Mouse (Mus musculus): Measurements from ENCODE around the gene Myo1b. TPM values are rescaled to one million over a fixed set of nuclear protein-coding genes. Genes with fewer than 3 reads are reported as not detected.

Myo1b gene
- total RNA-seq (2014; rRNA removed) (158 and 176 TPM in 2 replicates), polyA plus RNA-seq (2012; rRNA removed) (35.1 and 41.7 TPM in 2 replicates)

DNA sequence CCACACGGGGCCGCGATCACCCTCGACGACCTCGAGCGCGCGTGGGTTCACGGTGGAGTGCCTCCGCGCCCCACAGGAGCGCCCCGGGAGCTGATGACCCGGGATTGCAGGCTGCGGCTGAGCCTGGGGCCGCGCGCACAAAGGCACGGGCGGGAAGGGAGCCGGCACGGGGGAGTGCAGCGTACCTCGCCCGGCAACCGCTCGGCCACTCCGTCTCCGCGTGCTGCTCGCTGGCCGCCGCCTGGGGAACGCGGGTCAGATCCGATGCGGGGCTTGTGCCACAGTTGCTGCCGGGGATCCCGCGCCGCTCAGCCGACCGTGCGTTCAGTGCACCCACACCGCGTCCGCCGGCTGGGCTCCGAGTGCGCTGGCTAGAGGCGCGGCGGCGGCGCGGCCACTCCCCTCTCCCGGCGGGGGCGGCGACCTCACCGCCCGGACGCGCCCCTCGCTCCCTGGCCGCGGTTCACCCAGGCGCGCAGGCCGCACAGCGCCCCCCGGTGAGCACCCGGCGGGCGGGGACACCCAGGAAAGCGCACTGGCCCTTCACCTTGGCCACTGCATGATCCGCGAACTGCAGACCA, at the start of gene Myo1b:
TSS of gene Myo1b (minus strand) at position 496 of the 581 bp plus-strand sequence.
- peak; percentile 56 for DNase-seq (ENCODE audit: extremely low read depth, low read depth, low spot score)
- H3K79me2 ChIP-seq (ENCODE audit: control insufficient read depth, insufficient read depth, low read length) = peaks cover 14% of the 10 kb centered on the region
- TF ChIP-seq POLR2A (IDR thresholded peaks at IDR 0.05; ENCODE audit: extremely low read depth, insufficient read depth, low read length) = 0 out of 2 replicates have a peak, but pooled peaks have one; percentile 19
- TF ChIP-seq CTCF (IDR thresholded peaks at IDR 0.05; ENCODE audit: low read depth, low read length) = peak; percentile 68
- H3K4me1 ChIP-seq (ENCODE audit: control insufficient read depth, insufficient read depth, low read length) = peaks cover 3% of the 10 kb centered on the region
- H3K36me3 ChIP-seq (ENCODE audit: control insufficient read depth, insufficient read depth, low read length) = no peaks in the 10 kb centered on the region
- H3K4me3 ChIP-seq (ENCODE audit: insufficient read depth, low read depth, low read length) = peak within 1 kb of the TSS; percentile 83
- H3K27me3 ChIP-seq (ENCODE audit: control insufficient read depth, insufficient read depth, low read length) = no peaks in the 10 kb centered on the region
- under 1% methylated on average over 78 of the region's 79 CpGs for WGBS
- H3K9ac ChIP-seq (ENCODE audit: low read depth, low read length) = peak within 1 kb of the TSS; percentile 92
- H3K27ac ChIP-seq (replicated peaks; ENCODE audit: insufficient read depth, low read depth, low read length) = peak within 1 kb of the TSS; percentile 62

DNA sequence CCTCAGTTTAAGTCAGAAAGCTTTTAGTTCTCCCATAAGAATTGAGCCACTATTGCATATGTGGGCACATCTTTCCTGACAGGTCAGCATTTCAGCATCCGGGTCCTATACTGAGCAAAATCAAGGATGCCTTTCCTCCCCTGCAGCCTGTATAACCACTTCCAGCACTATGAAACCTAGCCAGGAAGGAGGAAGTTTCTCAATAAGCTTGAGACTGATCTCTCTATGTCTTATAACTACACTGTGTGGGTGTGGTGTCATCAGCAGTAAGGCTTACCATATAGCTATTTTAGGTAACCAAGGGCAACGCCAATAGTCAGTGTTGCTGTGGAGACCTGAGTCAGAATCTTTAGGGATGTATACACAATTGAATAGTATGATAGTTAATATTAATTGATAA, 48.8 kb upstream of the Myo1b start:
- no peak for DNase-seq (ENCODE audit: extremely low read depth, low read depth, low spot score)
- no peaks in the 10 kb centered on the region for H3K36me3 ChIP-seq (ENCODE audit: control insufficient read depth, insufficient read depth, low read length)
- 75% methylated on average over 2 of the region's 2 CpGs for WGBS

GRCm38 (mm10) chr1:51947116-51947515, 31.2 kb upstream of the Myo1b start:
- H3K36me3 ChIP-seq (ENCODE audit: control insufficient read depth, insufficient read depth, low read length) = no peaks in the 10 kb centered on the region
- no peak overlapping the region for H3K27ac ChIP-seq (replicated peaks; ENCODE audit: insufficient read depth, low read depth, low read length)
- H3K4me3 ChIP-seq (ENCODE audit: insufficient read depth, low read depth, low read length) = no peak overlapping the region
- no peak for TF ChIP-seq CTCF (IDR thresholded peaks at IDR 0.05; ENCODE audit: low read depth, low read length)
- TF ChIP-seq POLR2A (IDR thresholded peaks at IDR 0.05; ENCODE audit: extremely low read depth, insufficient read depth, low read length) = no peak
- H3K4me1 ChIP-seq (ENCODE audit: control insufficient read depth, insufficient read depth, low read length) = no peaks in the 10 kb centered on the region
- H3K79me2 ChIP-seq (ENCODE audit: control insufficient read depth, insufficient read depth, low read length) = no peaks in the 10 kb centered on the region
- no peak for DNase-seq (ENCODE audit: extremely low read depth, low read depth, low spot score)
- no peaks in the 10 kb centered on the region for H3K27me3 ChIP-seq (ENCODE audit: control insufficient read depth, insufficient read depth, low read length)
- 80% methylated on average over 4 of the region's 4 CpGs for WGBS
- H3K9ac ChIP-seq (ENCODE audit: low read depth, low read length) = no peak overlapping the region

More for the DNA sequence above, 48.8 kb upstream of the Myo1b start:
- H3K27ac ChIP-seq (replicated peaks; ENCODE audit: insufficient read depth, low read depth, low read length) = no peak overlapping the region
- no peak overlapping the region for H3K4me3 ChIP-seq (ENCODE audit: insufficient read depth, low read depth, low read length)
- H3K79me2 ChIP-seq (ENCODE audit: control insufficient read depth, insufficient read depth, low read length) = no peaks in the 10 kb centered on the region
- no peak overlapping the region for H3K9ac ChIP-seq (ENCODE audit: low read depth, low read length)
- H3K27me3 ChIP-seq (ENCODE audit: control insufficient read depth, insufficient read depth, low read length) = no peaks in the 10 kb centered on the region
- no peaks in the 10 kb centered on the region for H3K4me1 ChIP-seq (ENCODE audit: control insufficient read depth, insufficient read depth, low read length)
- TF ChIP-seq CTCF (IDR thresholded peaks at IDR 0.05; ENCODE audit: low read depth, low read length) (no peak), POLR2A (IDR thresholded peaks at IDR 0.05; ENCODE audit: extremely low read depth, insufficient read depth, low read length) (no peak)

- no peaks in the 10 kb centered on the region for H3K4me1 ChIP-seq (ENCODE audit: control insufficient read depth, insufficient read depth, low read length)
- H3K79me2 ChIP-seq (ENCODE audit: control insufficient read depth, insufficient read depth, low read length) = no peaks in the 10 kb centered on the region
- no peak overlapping the region for H3K27ac ChIP-seq (replicated peaks; ENCODE audit: insufficient read depth, low read depth, low read length)
- H3K27me3 ChIP-seq (ENCODE audit: control insufficient read depth, insufficient read depth, low read length) = no peaks in the 10 kb centered on the region
- 36% methylated on average over 5 of the region's 5 CpGs for WGBS
- TF ChIP-seq CTCF (IDR thresholded peaks at IDR 0.05; ENCODE audit: low read depth, low read length) = peak; percentile 48
- no peak for TF ChIP-seq POLR2A (IDR thresholded peaks at IDR 0.05; ENCODE audit: extremely low read depth, insufficient read depth, low read length)
- peak; percentile 58 for DNase-seq (ENCODE audit: extremely low read depth, low read depth, low spot score)
- H3K36me3 ChIP-seq (ENCODE audit: control insufficient read depth, insufficient read depth, low read length) = no peaks in the 10 kb centered on the region
- no peak overlapping the region for H3K4me3 ChIP-seq (ENCODE audit: insufficient read depth, low read depth, low read length)
- no peak overlapping the region for H3K9ac ChIP-seq (ENCODE audit: low read depth, low read length)
Measured at GRCm38 (mm10) chr1:51944755-51945154, 28.9 kb upstream of the Myo1b start.

- Histone ChIP-seq H3K27ac (replicated peaks; ENCODE audit: insufficient read depth, low read depth, low read length) (no peak overlapping the region), H3K4me1 (ENCODE audit: control insufficient read depth, insufficient read depth, low read length) (peaks cover 7% of the 10 kb centered on the region; the same call in 1 of the 2 replicates), H3K27me3 (ENCODE audit: control insufficient read depth, insufficient read depth, low read length) (no peaks in the 10 kb centered on the region), H3K9ac (ENCODE audit: low read depth, low read length) (no peak overlapping the region), H3K36me3 (ENCODE audit: control insufficient read depth, insufficient read depth, low read length) (no peaks in the 10 kb centered on the region), H3K79me2 (ENCODE audit: control insufficient read depth, insufficient read depth, low read length) (no peaks in the 10 kb centered on the region), H3K4me3 (ENCODE audit: insufficient read depth, low read depth, low read length) (no peak overlapping the region)
- DNase-seq (ENCODE audit: extremely low read depth, low read depth, low spot score) = peak; percentile 13
- WGBS = 89% methylated on average over 7 of the region's 7 CpGs
- TF ChIP-seq CTCF (IDR thresholded peaks at IDR 0.05; ENCODE audit: low read depth, low read length) (no peak), POLR2A (IDR thresholded peaks at IDR 0.05; ENCODE audit: extremely low read depth, insufficient read depth, low read length) (no peak)
Measured at GRCm38 (mm10) chr1:51938357-51938756, 22.5 kb upstream of the Myo1b start.

DNA sequence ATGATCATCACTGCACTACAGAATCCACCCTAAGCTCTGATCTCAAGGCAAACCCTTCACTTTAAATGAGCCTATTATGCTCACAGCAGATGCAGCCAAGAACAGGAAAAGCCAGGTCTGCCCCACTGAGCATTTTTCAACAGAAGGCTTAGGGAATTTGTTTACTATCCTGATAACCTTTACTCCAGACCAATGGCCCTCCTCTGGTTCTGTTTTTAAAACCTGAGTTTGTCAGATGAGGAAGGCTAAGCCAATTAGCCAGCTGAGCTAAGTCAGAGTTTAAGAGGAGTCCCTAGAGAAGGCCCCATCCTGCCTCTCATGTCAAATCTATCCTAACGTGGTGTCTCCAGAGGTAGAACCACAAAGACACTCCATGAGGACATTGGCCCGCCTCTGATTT, 19.1 kb upstream of the Myo1b start:
- no peaks in the 10 kb centered on the region for H3K79me2 ChIP-seq (ENCODE audit: control insufficient read depth, insufficient read depth, low read length)
- peak; percentile 60 for DNase-seq (ENCODE audit: extremely low read depth, low read depth, low spot score)
- H3K27ac ChIP-seq (replicated peaks; ENCODE audit: insufficient read depth, low read depth, low read length) = peak overlapping the region; percentile 32; the same call in 1 of the 2 replicates
- 56% methylated on average over 2 of the region's 2 CpGs for WGBS
- no peak overlapping the region for H3K4me3 ChIP-seq (ENCODE audit: insufficient read depth, low read depth, low read length)
- H3K27me3 ChIP-seq (ENCODE audit: control insufficient read depth, insufficient read depth, low read length) = no peaks in the 10 kb centered on the region
- H3K9ac ChIP-seq (ENCODE audit: low read depth, low read length) = no peak overlapping the region
- peaks cover 7% of the 10 kb centered on the region; the same call in 1 of the 2 replicates for H3K4me1 ChIP-seq (ENCODE audit: control insufficient read depth, insufficient read depth, low read length)
- TF ChIP-seq CTCF (IDR thresholded peaks at IDR 0.05; ENCODE audit: low read depth, low read length) (no peak), POLR2A (IDR thresholded peaks at IDR 0.05; ENCODE audit: extremely low read depth, insufficient read depth, low read length) (no peak)
- H3K36me3 ChIP-seq (ENCODE audit: control insufficient read depth, insufficient read depth, low read length) = no peaks in the 10 kb centered on the region

Data from liver, adult 2 months (tissue).